In the genomic region with DNA sequence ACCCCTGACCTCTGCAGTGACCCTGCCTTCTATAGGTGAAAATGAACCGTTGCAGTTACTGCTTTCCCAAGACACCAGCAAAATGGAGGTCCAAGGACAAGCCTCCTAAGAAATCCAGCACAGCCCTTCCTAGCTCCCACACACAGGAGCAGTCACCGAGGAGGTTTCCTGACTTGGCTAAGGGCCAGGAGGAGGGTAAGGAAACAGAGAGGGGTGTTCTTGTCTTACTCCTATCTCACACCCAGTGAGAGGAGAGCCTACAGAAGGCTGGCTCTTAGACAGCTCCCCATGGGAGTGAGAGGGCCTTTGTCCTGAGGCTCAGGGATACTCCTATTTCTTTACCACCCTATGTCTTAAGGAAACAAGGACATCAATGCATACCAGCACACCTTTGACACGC, we compare ENCODE assay signal across 10 mouse cellular contexts.
DNase-seq lines count a peak whose midpoint lies in the region; ATAC-seq and TF ChIP-seq lines count a peak whose summit lies in the region.
"Had no signal": no experiment of that assay in that cellular context is flagged by ENCODE, and none has a peak within 500 bp of the region (broad histone marks: within the 10 kb centered on the region; RNA-seq: fewer than 3 reads in every experiment).

No protein-coding gene starts in this region.

- 68% methylated on average over 3 of the region's 3 CpGs for WGBS in forebrain, embryonic 11.5 days
- WGBS in forebrain, embryonic 15.5 days: 64% methylated on average over 3 of the region's 3 CpGs
- whole genome bisulfite sequencing in kidney, embryonic 15.5 days: 43% methylated on average over 3 of the region's 3 CpGs
- WGBS in stomach, embryonic 16.5 days: 44% methylated on average over 3 of the region's 3 CpGs
- 52% methylated on average over 3 of the region's 3 CpGs for WGBS in stomach, postnatal 0 days

- no peaks in the 10 kb centered on the region for H3K27me3 ChIP-seq in forebrain, embryonic 11.5 days (ENCODE audit: control insufficient read depth, insufficient read depth, low read length)
- no peaks in the 10 kb centered on the region for H3K27me3 ChIP-seq in forebrain, embryonic 15.5 days
- H3K27me3 ChIP-seq in kidney, embryonic 15.5 days: no peaks in the 10 kb centered on the region
- H3K27me3 ChIP-seq in stomach, embryonic 16.5 days (ENCODE audit: control insufficient read depth, insufficient read depth, low read length): no peaks in the 10 kb centered on the region
- H3K27me3 ChIP-seq in stomach, postnatal 0 days (ENCODE audit: control insufficient read depth, insufficient read depth, low read length): no peaks in the 10 kb centered on the region

- H3K36me3 ChIP-seq in forebrain, embryonic 11.5 days (ENCODE audit: control insufficient read depth, insufficient read depth, low read length): no peaks in the 10 kb centered on the region
- no peaks in the 10 kb centered on the region for H3K36me3 ChIP-seq in forebrain, embryonic 15.5 days
- H3K36me3 ChIP-seq in kidney, embryonic 15.5 days: no peaks in the 10 kb centered on the region
- H3K36me3 ChIP-seq in stomach, embryonic 16.5 days (ENCODE audit: control insufficient read depth, insufficient read depth, low read length): no peaks in the 10 kb centered on the region
- H3K36me3 ChIP-seq in stomach, postnatal 0 days (ENCODE audit: control insufficient read depth, insufficient read depth, low read length): no peaks in the 10 kb centered on the region

- DNase-seq in forebrain, embryonic 11.5 days (ENCODE audit: low spot score): peak; percentile 45
- no peak for DNase-seq in kidney, adult 9 months
- no peak for DNase-seq in stomach, postnatal 0 days (ENCODE audit: low spot score)
- peak; percentile 72 for DNase-seq in testis, postnatal 14 days (ENCODE audit: low spot score)
- DNase-seq in adrenal gland, postnatal 25 days: no peak
- DNase-seq: cerebellum, adult 2 months had no signal

- no peak for TF ChIP-seq CTCF in stomach, postnatal 0 days (IDR thresholded peaks at IDR 0.05; ENCODE audit: low read depth)

- no peak overlapping the region for H3K9ac ChIP-seq in forebrain, embryonic 11.5 days (ENCODE audit: low read length)
- no peak overlapping the region for H3K9ac ChIP-seq in forebrain, embryonic 15.5 days (replicated peaks)
- H3K9ac ChIP-seq in kidney, embryonic 15.5 days: no peak overlapping the region
- H3K9ac ChIP-seq in stomach, embryonic 16.5 days (ENCODE audit: low read length): no peak overlapping the region
- no peak overlapping the region for H3K9ac ChIP-seq in stomach, postnatal 0 days (ENCODE audit: low read length)
- H3K9ac ChIP-seq: liver, embryonic 14.5 days had no signal

- H3K9me3 ChIP-seq in forebrain, embryonic 11.5 days (ENCODE audit: control insufficient read depth, low read length): no peaks in the 10 kb centered on the region
- no peaks in the 10 kb centered on the region for H3K9me3 ChIP-seq in forebrain, embryonic 15.5 days
- no peaks in the 10 kb centered on the region for H3K9me3 ChIP-seq in kidney, embryonic 15.5 days (replicated peaks)
- H3K9me3 ChIP-seq in stomach, embryonic 16.5 days (replicated peaks; ENCODE audit: control insufficient read depth, low read length): no peaks in the 10 kb centered on the region
- H3K9me3 ChIP-seq in stomach, postnatal 0 days (ENCODE audit: control insufficient read depth, low read length): no peaks in the 10 kb centered on the region

- no peak overlapping the region for H3K4me3 ChIP-seq in forebrain, embryonic 11.5 days (ENCODE audit: low read depth, low read length)
- no peak overlapping the region for H3K4me3 ChIP-seq in forebrain, embryonic 15.5 days
- no peak overlapping the region for H3K4me3 ChIP-seq in kidney, embryonic 15.5 days (replicated peaks)
- H3K4me3 ChIP-seq in stomach, embryonic 16.5 days (replicated peaks; ENCODE audit: low read length): no peak overlapping the region
- H3K4me3 ChIP-seq in stomach, postnatal 0 days (ENCODE audit: low read depth, low read length): no peak overlapping the region

- H3K4me2 ChIP-seq in forebrain, embryonic 11.5 days (ENCODE audit: low read depth, low read length, severe bottlenecking): no peak overlapping the region
- no peak overlapping the region for H3K4me2 ChIP-seq in forebrain, embryonic 15.5 days (replicated peaks)
- H3K4me2 ChIP-seq in kidney, embryonic 15.5 days: no peak overlapping the region
- no peak overlapping the region for H3K4me2 ChIP-seq in stomach, embryonic 16.5 days (ENCODE audit: low read depth, low read length)
- H3K4me2 ChIP-seq in stomach, postnatal 0 days (replicated peaks; ENCODE audit: low read depth): no peak overlapping the region

- H3K27ac ChIP-seq in forebrain, embryonic 11.5 days (ENCODE audit: low read depth, low read length): no peak overlapping the region
- H3K27ac ChIP-seq in forebrain, embryonic 15.5 days (replicated peaks): no peak overlapping the region
- H3K27ac ChIP-seq in kidney, embryonic 15.5 days: peak overlapping the region; percentile 59
- H3K27ac ChIP-seq in stomach, embryonic 16.5 days (ENCODE audit: low read length): no peak overlapping the region
- H3K27ac ChIP-seq in stomach, postnatal 0 days (replicated peaks): no peak overlapping the region
- H3K27ac ChIP-seq: liver, embryonic 14.5 days had no signal

- TF ChIP-seq EP300 in stomach, postnatal 0 days (optimal IDR thresholded peaks at IDR 0.05): no peak

- no peaks in the 10 kb centered on the region for H3K4me1 ChIP-seq in forebrain, embryonic 11.5 days (replicated peaks; ENCODE audit: control insufficient read depth, insufficient read depth, low read length)
- H3K4me1 ChIP-seq in forebrain, embryonic 15.5 days: peaks cover 4% of the 10 kb centered on the region; the same call in 1 of the 2 replicates
- peaks cover 17% of the 10 kb centered on the region for H3K4me1 ChIP-seq in kidney, embryonic 15.5 days
- H3K4me1 ChIP-seq in stomach, embryonic 16.5 days (ENCODE audit: control insufficient read depth, insufficient read depth, low read length): 0 out of 2 replicates have a peak, but pooled peaks cover 2% of the 10 kb centered on the region
- H3K4me1 ChIP-seq in stomach, postnatal 0 days (replicated peaks; ENCODE audit: control insufficient read depth, insufficient read depth): no peaks in the 10 kb centered on the region

- no peak for ATAC-seq in forebrain, embryonic 11.5 days (replicated peaks; ENCODE audit: low FRiP score)
- no peak for ATAC-seq in forebrain, embryonic 15.5 days (replicated peaks)
- ATAC-seq in kidney, embryonic 15.5 days (replicated peaks; ENCODE audit: low FRiP score): no peak
- 0 out of 2 replicates have a peak, but pooled peaks have one; percentile 50 for ATAC-seq in stomach, embryonic 16.5 days (ENCODE audit: insufficient read depth, low FRiP score)
- ATAC-seq in stomach, postnatal 0 days (ENCODE audit: low FRiP score, low TSS enrichment): no peak

Comparison
In these comparisons a context has a peak if more than half of its experiments do, and no peak if none do; other contexts are left out.
1. DNase-seq: peak in forebrain, embryonic 11.5 days (single experiment) and testis, postnatal 14 days (single experiment); none in kidney, adult 9 months (single experiment), stomach, postnatal 0 days (single experiment) and adrenal gland, postnatal 25 days (single experiment).